Mouse (Mus musculus) spleen, adult 2 months (tissue): ENCODE results near the gene Tsen54.

Experiments
- CTCF ChIP-seq: fragments of 200-500 bp; IDR thresholded peaks from 2 replicates; pipeline ENCODE4 v1.5.1; 2011; ENCODE audit warnings: mild to moderate bottlenecking, inconsistent platforms; ENCODE audit not compliant: insufficient read depth, insufficient read length, insufficient replicate concordance; ENCODE audit errors: extremely low read depth
- POLR2A ChIP-seq: fragments of 200-500 bp; IDR thresholded peaks from 2 replicates; pipeline ENCODE4 v1.6.1; 2011; ENCODE audit warnings: low read depth, low read length, inconsistent platforms

- TF ChIP-seq POLR2A = no peak
- TF ChIP-seq CTCF = no peak
These were observed 29.7 kb downstream of the Tsen54 start for GRCm38 (mm10) chr11:115844240-115844639.
